Mouse (Mus musculus) intestine, embryonic 15.5 days (tissue): ENCODE measurements around the gene Ksr1. TPM values are rescaled to one million over a fixed set of nuclear protein-coding genes. Genes with fewer than 3 reads are reported as not detected.

Source experiments
- ATAC-seq: fragments of 200-750 bp; cut with Nextera tagmentation; 2 replicates; pipeline ENCODE4 v1.8.0; 2017; ENCODE audit warnings: moderate TSS enrichment, moderate library complexity
- H3K27ac ChIP-seq: fragments of 300-500 bp; sonication (generic); 2 replicates; pipeline ENCODE4 v1.5.1; 2015; ENCODE audit warnings: mild to moderate bottlenecking, inconsistent platforms
- H3K27me3 ChIP-seq: fragments of 300-500 bp; sonication (generic); replicated peaks from 2 replicates; pipeline ENCODE4 v1.6.1; 2015; ENCODE audit warnings: inconsistent platforms
- H3K36me3 ChIP-seq: fragments of 300-500 bp; sonication (generic); 2 replicates; pipeline ENCODE4 v1.6.1; 2015; ENCODE audit warnings: inconsistent platforms
- H3K4me1 ChIP-seq: fragments of 300-500 bp; sonication (generic); replicated peaks from 2 replicates; pipeline ENCODE4 v1.6.1; 2015; ENCODE audit warnings: inconsistent platforms
- H3K4me2 ChIP-seq: fragments of 300-500 bp; sonication (generic); replicated peaks from 2 replicates; pipeline ENCODE4 v1.6.1; 2015; ENCODE audit warnings: mild to moderate bottlenecking, inconsistent platforms
- H3K4me3 ChIP-seq: fragments of 300-500 bp; sonication (generic); replicated peaks from 2 replicates; pipeline ENCODE4 v1.5.1; 2015; ENCODE audit warnings: inconsistent platforms
- H3K9ac ChIP-seq: fragments of 300-500 bp; sonication (generic); 2 replicates; pipeline ENCODE4 v1.6.1; 2015; ENCODE audit warnings: inconsistent platforms
- H3K9me3 ChIP-seq: fragments of 300-500 bp; sonication (generic); 2 replicates; pipeline ENCODE4 v1.6.1; 2016; ENCODE audit warnings: inconsistent platforms
- WGBS: fragments of 180-500 bp; shearing (Covaris S2); methylation state at CpG from one replicate; pipeline ENCODE4 v1.1.7; 2015; 5-methylcytosine and 5-hydroxymethylcytosine counted together
- polyA plus RNA-seq: library from polyadenylated mRNA; unstranded; fragments of >200 nt; fragmentation: Nextera tagmentation; extraction: Ambion mirVana; gene quantifications from 2 replicates; pipeline ENCODE4 v1.2.1, GENCODE M21; 2015

The Ksr1 gene
- polyA plus RNA-seq, 1 experiment from 2014 or later: 4.4 TPM

GRCm38 (mm10) chr11:79134416-79135104, 11.6 kb downstream of the Ksr1 start:
- peak overlapping the region; percentile 42 for H3K27ac ChIP-seq
- H3K4me2 ChIP-seq: no peak overlapping the region
- no peaks in the 10 kb centered on the region for H3K9me3 ChIP-seq
- H3K9ac ChIP-seq: no peak overlapping the region
- no peak overlapping the region for H3K4me3 ChIP-seq
- peak; percentile 72 for ATAC-seq
- peaks cover 48% of the 10 kb centered on the region for H3K4me1 ChIP-seq
- no peaks in the 10 kb centered on the region for H3K36me3 ChIP-seq
- WGBS: 66% methylated on average over 13 of the region's 13 CpGs
- no peaks in the 10 kb centered on the region for H3K27me3 ChIP-seq

- no peak overlapping the region for H3K4me2 ChIP-seq
- H3K4me3 ChIP-seq: no peak overlapping the region
- H3K27me3 ChIP-seq: no peaks in the 10 kb centered on the region
- H3K9me3 ChIP-seq: no peaks in the 10 kb centered on the region
- H3K9ac ChIP-seq: no peak overlapping the region
- WGBS: 83% methylated on average over 9 of the region's 9 CpGs
- no peaks in the 10 kb centered on the region for H3K36me3 ChIP-seq
- peaks cover 47% of the 10 kb centered on the region for H3K4me1 ChIP-seq
- ATAC-seq: no peak
- peak overlapping the region; percentile 42; the same call in 1 of the 2 replicates for H3K27ac ChIP-seq
Observed at GRCm38 (mm10) chr11:79133961-79134360, 12.2 kb downstream of the Ksr1 start.

GRCm38 (mm10) chr11:79133051-79133450, 13.2 kb downstream of the Ksr1 start:
- no peak overlapping the region for H3K9ac ChIP-seq
- no peaks in the 10 kb centered on the region for H3K36me3 ChIP-seq
- H3K4me3 ChIP-seq: no peak overlapping the region
- H3K27ac ChIP-seq: no peak overlapping the region
- ATAC-seq: no peak
- WGBS: 85% methylated on average over 5 of the region's 5 CpGs
- H3K4me1 ChIP-seq: peaks cover 42% of the 10 kb centered on the region
- H3K9me3 ChIP-seq: no peaks in the 10 kb centered on the region
- no peak overlapping the region for H3K4me2 ChIP-seq
- no peaks in the 10 kb centered on the region for H3K27me3 ChIP-seq

GRCm38 (mm10) chr11:79131949-79132411, 14.2 kb downstream of the Ksr1 start:
- peak overlapping the region; percentile 2; the same call in 1 of the 2 replicates for H3K27ac ChIP-seq

GRCm38 (mm10) chr11:79129388-79130356, 16.5 kb downstream of the Ksr1 start:
- ATAC-seq: no peak
- no peak overlapping the region for H3K4me2 ChIP-seq
- no peaks in the 10 kb centered on the region for H3K27me3 ChIP-seq
- no peak overlapping the region for H3K27ac ChIP-seq
- H3K9ac ChIP-seq: no peak overlapping the region
- H3K4me3 ChIP-seq: no peak overlapping the region
- no peaks in the 10 kb centered on the region for H3K9me3 ChIP-seq
- 72% methylated on average over 13 of the region's 13 CpGs for WGBS
- peaks cover 25% of the 10 kb centered on the region for H3K4me1 ChIP-seq
- H3K36me3 ChIP-seq: no peaks in the 10 kb centered on the region

More at GRCm38 (mm10) chr11:79131949-79132411, 14.2 kb downstream of the Ksr1 start:
- Histone ChIP-seq H3K4me2 (no peak overlapping the region; the same call in 1 of the 2 replicates), H3K4me3 (no peak overlapping the region), H3K36me3 (no peaks in the 10 kb centered on the region), H3K4me1 (peaks cover 42% of the 10 kb centered on the region), H3K27me3 (no peaks in the 10 kb centered on the region), H3K9me3 (no peaks in the 10 kb centered on the region), H3K9ac (no peak overlapping the region)
- ATAC-seq: peak; percentile 84
- WGBS: 37% methylated on average over 9 of the region's 9 CpGs

GRCm38 (mm10) chr11:79128233-79128632, 18.0 kb downstream of the Ksr1 start:
- Histone ChIP-seq H3K36me3 (no peaks in the 10 kb centered on the region), H3K9ac (no peak overlapping the region), H3K27ac (no peak overlapping the region), H3K27me3 (no peaks in the 10 kb centered on the region), H3K4me2 (no peak overlapping the region), H3K4me1 (peaks cover 19% of the 10 kb centered on the region), H3K9me3 (no peaks in the 10 kb centered on the region), H3K4me3 (no peak overlapping the region)
- 80% methylated on average over 7 of the region's 7 CpGs for WGBS
- no peak for ATAC-seq

GRCm38 (mm10) chr11:79126963-79127362, 19.2 kb downstream of the Ksr1 start:
- Histone ChIP-seq H3K9me3 (no peaks in the 10 kb centered on the region), H3K4me3 (no peak overlapping the region), H3K4me2 (no peak overlapping the region), H3K27ac (no peak overlapping the region), H3K27me3 (no peaks in the 10 kb centered on the region), H3K9ac (no peak overlapping the region), H3K4me1 (peaks cover 15% of the 10 kb centered on the region), H3K36me3 (no peaks in the 10 kb centered on the region)
- ATAC-seq: no peak
- WGBS: 84% methylated on average over 3 of the region's 3 CpGs

- no peak for ATAC-seq
- WGBS: 74% methylated on average over 8 of the region's 8 CpGs
- peaks cover 15% of the 10 kb centered on the region for H3K4me1 ChIP-seq
Observed at GRCm38 (mm10) chr11:79125775-79126174, 20.4 kb downstream of the Ksr1 start.

GRCm38 (mm10) chr11:79122556-79122955, 23.7 kb downstream of the Ksr1 start:
- no peak for ATAC-seq
- H3K4me3 ChIP-seq: no peak overlapping the region
- peaks cover 23% of the 10 kb centered on the region; the same call in 1 of the 2 replicates for H3K4me1 ChIP-seq
- H3K9ac ChIP-seq: no peak overlapping the region
- H3K36me3 ChIP-seq: no peaks in the 10 kb centered on the region
- H3K4me2 ChIP-seq: no peak overlapping the region
- no peaks in the 10 kb centered on the region for H3K27me3 ChIP-seq
- no peaks in the 10 kb centered on the region for H3K9me3 ChIP-seq
- H3K27ac ChIP-seq: no peak overlapping the region
- WGBS: 84% methylated on average over 10 of the region's 10 CpGs

More at GRCm38 (mm10) chr11:79125775-79126174, 20.4 kb downstream of the Ksr1 start:
- H3K4me3 ChIP-seq: no peak overlapping the region
- H3K36me3 ChIP-seq: no peaks in the 10 kb centered on the region
- H3K4me2 ChIP-seq: no peak overlapping the region
- H3K27ac ChIP-seq: no peak overlapping the region
- H3K9me3 ChIP-seq: no peaks in the 10 kb centered on the region
- H3K27me3 ChIP-seq: no peaks in the 10 kb centered on the region
- no peak overlapping the region for H3K9ac ChIP-seq

GRCm38 (mm10) chr11:79120087-79120486, 26.1 kb downstream of the Ksr1 start:
- no peak overlapping the region for H3K4me3 ChIP-seq
- no peaks in the 10 kb centered on the region for H3K36me3 ChIP-seq
- peaks cover 29% of the 10 kb centered on the region; the same call in 1 of the 2 replicates for H3K4me1 ChIP-seq
- no peak overlapping the region for H3K27ac ChIP-seq
- no peak for ATAC-seq
- no peak overlapping the region for H3K9ac ChIP-seq
- no peaks in the 10 kb centered on the region for H3K9me3 ChIP-seq
- H3K4me2 ChIP-seq: no peak overlapping the region
- WGBS: 60% methylated on average over 3 of the region's 3 CpGs
- H3K27me3 ChIP-seq: no peaks in the 10 kb centered on the region

GRCm38 (mm10) chr11:79118918-79119377, 27.3 kb downstream of the Ksr1 start:
- H3K9me3 ChIP-seq: no peaks in the 10 kb centered on the region
- no peaks in the 10 kb centered on the region for H3K27me3 ChIP-seq
- WGBS: 47% methylated on average over 5 of the region's 5 CpGs
- H3K4me3 ChIP-seq: no peak overlapping the region
- ATAC-seq: no peak
- H3K9ac ChIP-seq: no peak overlapping the region
- H3K36me3 ChIP-seq: no peaks in the 10 kb centered on the region
- no peak overlapping the region for H3K27ac ChIP-seq
- H3K4me1 ChIP-seq: peaks cover 35% of the 10 kb centered on the region
- H3K4me2 ChIP-seq: no peak overlapping the region

- no peaks in the 10 kb centered on the region for H3K9me3 ChIP-seq
- H3K4me3 ChIP-seq: no peak overlapping the region
- no peaks in the 10 kb centered on the region for H3K36me3 ChIP-seq
- H3K27me3 ChIP-seq: no peaks in the 10 kb centered on the region
- H3K9ac ChIP-seq: no peak overlapping the region
- H3K4me2 ChIP-seq: no peak overlapping the region
- peaks cover 43% of the 10 kb centered on the region for H3K4me1 ChIP-seq
- H3K27ac ChIP-seq: 0 out of 2 replicates have a peak overlapping the region, but pooled peaks have one; percentile 3
- 54% methylated on average over 9 of the region's 9 CpGs for WGBS
- ATAC-seq: no peak
Observed at GRCm38 (mm10) chr11:79116665-79117064, 29.5 kb downstream of the Ksr1 start.
